Mouse (Mus musculus) E14TG2a.4 (cell line): ENCODE measurements around the gene Ypel1.

ENCODE experiments used
- H3K27me3 ChIP-seq: 2 replicates; pipeline ENCODE4 v1.6.1; 2014; ENCODE audit warnings: low read length, control low read depth; ENCODE audit not compliant: insufficient read depth
- H3K36me3 ChIP-seq: 2 replicates; pipeline ENCODE4 v1.6.1; 2014; ENCODE audit warnings: low read length, control low read depth; ENCODE audit not compliant: insufficient read depth
- H3K4me1 ChIP-seq: replicated peaks from 2 replicates; pipeline ENCODE4 v1.6.1; 2014; ENCODE audit warnings: low read depth, low read length, control low read depth
- H3K4me3 ChIP-seq: replicated peaks from 2 replicates; pipeline ENCODE4 v1.5.1; 2014; ENCODE audit warnings: mild to moderate bottlenecking, low read length
- H3K9me3 ChIP-seq: 2 replicates; pipeline ENCODE4 v1.6.1; 2014; ENCODE audit warnings: low read length, control low read depth
- CTCF ChIP-seq: conservative IDR thresholded peaks from 2 replicates; pipeline ENCODE4 v1.5.1; 2014; ENCODE audit warnings: low read length
- NANOG ChIP-seq: IDR thresholded peaks from 2 replicates; pipeline ENCODE4 v1.6.1; 2014; ENCODE audit warnings: borderline replicate concordance, low read length, mixed read lengths
- POU5F1 ChIP-seq: IDR thresholded peaks from 2 replicates; pipeline ENCODE4 v1.6.1; 2014; ENCODE audit warnings: low read length, borderline replicate concordance

Gene Ypel1

DNA sequence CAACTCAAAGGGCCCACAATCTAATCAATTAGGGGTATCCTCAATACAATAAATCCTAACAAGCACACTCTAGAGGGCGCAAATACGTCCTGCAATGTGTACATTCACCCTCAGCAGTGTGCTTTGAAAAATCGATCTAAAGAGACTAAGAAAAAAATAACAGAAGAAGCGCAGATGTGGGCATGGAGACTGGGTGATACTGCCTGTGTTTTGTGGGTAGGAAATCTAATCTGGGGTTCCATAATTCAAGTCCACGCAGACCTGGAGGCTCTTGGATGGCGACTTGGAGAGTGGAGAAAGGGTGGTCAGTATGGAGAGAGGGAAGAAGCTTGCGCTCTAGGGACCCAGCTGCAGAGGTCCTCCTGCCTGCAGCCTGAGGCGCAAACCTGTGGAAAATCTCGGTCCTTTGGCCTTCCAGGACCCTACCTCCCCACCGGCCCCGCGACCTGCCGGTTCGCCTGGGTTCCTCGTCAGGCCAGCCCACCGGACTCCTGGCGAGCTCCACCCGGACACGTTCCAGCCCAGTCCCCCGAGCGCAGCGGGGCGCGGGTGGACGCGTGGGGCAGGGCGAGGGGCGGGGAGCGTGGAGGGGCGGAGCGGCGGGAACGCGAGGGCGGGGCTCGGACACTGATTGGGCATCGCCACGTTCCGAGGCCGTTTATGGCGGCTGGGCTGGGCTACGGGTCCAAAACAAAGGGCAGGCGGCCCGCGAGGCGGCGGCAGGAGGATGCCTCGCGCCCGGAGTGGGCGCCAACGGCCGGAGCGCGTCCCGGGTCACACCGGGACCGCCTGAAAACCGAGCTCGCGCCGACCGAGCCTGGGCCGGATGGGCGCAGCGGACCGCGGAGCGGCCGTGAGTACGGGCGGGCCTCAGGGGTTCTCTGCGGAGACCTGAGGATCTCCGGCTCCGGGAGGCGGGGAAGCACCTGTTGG is at the start of gene Ypel1:
Gene Ypel1 (plus strand): TSS at position 186 of the 933 bp plus-strand sequence.
- no peaks in the 10 kb centered on the region for H3K9me3 ChIP-seq
- no peak for TF ChIP-seq NANOG
- peak; percentile 20; the same call in 1 of the 2 replicates for TF ChIP-seq CTCF
- H3K27me3 ChIP-seq: peaks cover 7% of the 10 kb centered on the region
- peak within 1 kb of the TSS; percentile 93 for H3K4me3 ChIP-seq
- H3K4me1 ChIP-seq: peaks cover 23% of the 10 kb centered on the region
- peaks cover 9% of the 10 kb centered on the region; the same call in 1 of the 2 replicates for H3K36me3 ChIP-seq

DNA sequence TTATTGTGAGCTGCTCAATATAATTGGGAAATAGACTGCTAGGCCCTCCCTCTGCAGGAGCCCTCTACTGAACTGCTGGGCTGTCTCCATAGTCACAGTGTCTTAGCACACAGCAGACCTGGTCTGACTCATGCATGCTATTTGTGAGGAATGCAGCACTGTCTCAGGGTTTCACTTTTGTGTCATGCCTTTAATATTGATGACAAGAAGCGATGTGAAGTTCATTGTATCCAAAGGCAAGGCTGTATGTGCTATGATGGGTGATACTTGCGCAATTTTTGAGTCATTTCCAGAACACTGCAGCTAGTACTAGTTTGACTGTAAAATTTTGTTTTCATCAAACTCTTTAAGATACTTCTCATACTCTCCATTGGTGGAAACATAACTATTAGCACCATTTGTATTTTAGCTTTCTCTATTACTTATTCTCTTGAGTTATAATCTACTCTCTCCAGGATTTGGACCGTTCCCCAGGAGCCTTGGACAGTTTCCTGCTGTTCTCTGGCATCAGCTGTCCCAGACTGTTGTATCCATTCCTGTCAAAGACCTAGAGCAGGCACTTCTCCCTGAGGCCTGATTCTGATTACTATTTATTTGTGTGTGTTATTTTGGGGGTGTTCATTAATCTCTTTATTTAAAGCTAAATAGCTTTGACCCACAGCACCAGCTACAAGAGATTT is 44.9 kb upstream of the Ypel1 start:
- TF ChIP-seq CTCF (no peak), NANOG (no peak), POU5F1 (no peak)
- no peak overlapping the region for H3K4me3 ChIP-seq
- H3K4me1 ChIP-seq: peaks cover 9% of the 10 kb centered on the region; the same call in 1 of the 2 replicates
- peaks cover 93% of the 10 kb centered on the region for H3K36me3 ChIP-seq
- no peaks in the 10 kb centered on the region for H3K27me3 ChIP-seq
- H3K9me3 ChIP-seq: no peaks in the 10 kb centered on the region

DNA sequence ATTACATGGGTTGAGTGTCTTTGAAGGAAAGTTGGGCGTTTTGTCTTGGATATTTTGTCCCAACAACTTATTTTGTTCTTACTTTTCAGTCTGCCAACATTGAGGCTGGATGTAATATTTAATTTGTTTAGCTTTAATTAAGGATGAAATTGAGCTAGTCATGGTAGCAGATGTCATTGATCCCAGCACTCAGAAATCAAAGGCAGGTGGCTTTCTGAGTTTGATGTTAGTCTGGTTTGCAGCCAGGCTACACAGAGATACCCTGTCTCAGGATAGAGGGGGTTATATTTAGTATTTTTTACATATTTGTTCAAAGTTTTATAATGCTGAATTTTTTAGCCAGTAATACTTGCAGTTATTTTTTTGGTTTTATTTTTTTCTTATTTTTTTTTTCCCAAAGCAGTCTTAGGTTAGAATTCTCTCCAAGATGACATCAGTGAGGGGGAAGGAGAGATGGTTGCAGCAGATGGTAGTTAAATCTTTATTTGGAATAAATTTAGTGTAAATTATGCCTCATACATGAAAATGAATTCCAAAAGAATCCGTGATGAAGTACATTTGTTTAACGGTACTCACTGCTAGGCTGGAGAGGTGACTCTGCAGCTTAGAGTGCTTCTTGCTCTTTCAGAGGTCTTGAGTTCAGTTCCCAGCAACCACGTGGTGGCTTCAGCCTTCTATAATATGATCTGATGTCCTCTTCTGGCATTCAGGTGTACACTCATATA is 39.4 kb upstream of the Ypel1 start:
- no peaks in the 10 kb centered on the region for H3K27me3 ChIP-seq
- H3K9me3 ChIP-seq: no peaks in the 10 kb centered on the region
- H3K36me3 ChIP-seq: peaks cover 93% of the 10 kb centered on the region
- H3K4me1 ChIP-seq: peaks cover 24% of the 10 kb centered on the region
- no peak overlapping the region for H3K4me3 ChIP-seq
- no peak for TF ChIP-seq POU5F1
- TF ChIP-seq CTCF: no peak
- no peak for TF ChIP-seq NANOG

DNA sequence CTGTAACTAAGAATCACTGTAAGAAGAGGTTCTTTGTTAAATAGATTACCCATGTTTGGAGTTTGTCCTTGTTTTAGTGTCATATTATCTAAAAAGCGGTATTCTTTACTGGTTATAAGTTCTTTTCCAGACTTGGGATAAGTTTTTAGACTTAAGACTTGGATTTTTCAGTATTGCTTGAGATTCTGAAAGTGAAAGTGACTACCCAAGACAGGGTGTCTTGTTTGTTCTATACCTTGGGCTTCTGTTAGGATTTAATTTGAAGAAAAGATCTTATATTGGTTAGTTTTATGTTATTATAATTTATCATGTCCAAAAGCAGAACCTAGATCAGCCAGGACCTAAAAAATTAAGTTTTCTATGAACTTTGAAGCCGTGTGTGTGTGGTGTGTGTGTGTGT is 35.7 kb upstream of the Ypel1 start:
- Histone ChIP-seq H3K36me3 (peaks cover 97% of the 10 kb centered on the region), H3K9me3 (no peaks in the 10 kb centered on the region), H3K27me3 (no peaks in the 10 kb centered on the region), H3K4me1 (peaks cover 24% of the 10 kb centered on the region), H3K4me3 (no peak overlapping the region)
- TF ChIP-seq CTCF: no peak
- no peak for TF ChIP-seq NANOG
- TF ChIP-seq POU5F1: no peak

DNA sequence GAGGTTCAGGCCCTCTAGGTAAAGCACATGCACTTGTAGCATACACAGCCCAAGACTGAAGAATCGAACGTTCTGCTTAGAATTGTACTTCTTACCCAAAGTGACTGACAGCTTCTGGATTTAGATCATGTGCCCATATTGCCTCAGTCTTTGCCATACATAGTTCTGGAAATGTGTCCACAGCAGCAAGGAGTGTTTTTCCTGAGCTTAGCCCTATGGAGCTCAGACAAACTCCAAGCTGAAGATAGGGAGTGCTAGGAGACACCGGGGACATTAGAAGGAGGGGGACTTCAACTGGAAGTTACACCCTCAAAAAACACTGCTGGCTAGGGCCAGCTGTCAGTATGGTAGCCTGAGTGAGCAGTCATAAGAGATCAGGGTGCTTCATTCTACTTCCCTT is 28.8 kb upstream of the Ypel1 start:
- H3K36me3 ChIP-seq: peaks cover 98% of the 10 kb centered on the region
- no peak overlapping the region for H3K4me3 ChIP-seq
- no peak for TF ChIP-seq NANOG
- TF ChIP-seq POU5F1: no peak
- no peak for TF ChIP-seq CTCF
- no peaks in the 10 kb centered on the region for H3K9me3 ChIP-seq
- H3K27me3 ChIP-seq: no peaks in the 10 kb centered on the region
- peaks cover 8% of the 10 kb centered on the region for H3K4me1 ChIP-seq

DNA sequence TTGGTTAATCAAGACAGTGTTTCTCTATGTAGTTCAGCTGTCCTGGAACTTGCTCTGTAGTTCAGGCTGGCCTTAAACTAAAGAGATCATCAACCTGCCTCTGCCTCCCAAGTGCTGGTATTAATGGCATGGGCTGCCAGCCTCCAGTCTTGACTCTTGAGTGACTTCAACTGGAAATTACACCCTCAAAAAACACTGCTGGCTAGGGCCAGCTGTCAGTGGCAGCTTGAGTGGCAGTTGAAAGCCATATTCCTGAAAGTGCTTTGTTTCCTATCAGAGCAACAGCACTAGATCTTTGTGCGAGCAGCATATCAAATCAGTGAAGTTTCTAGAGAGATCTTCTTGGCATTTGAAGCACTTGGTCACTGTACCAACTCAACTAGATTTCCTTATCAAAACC is 28.1 kb upstream of the Ypel1 start:
- Histone ChIP-seq H3K9me3 (no peaks in the 10 kb centered on the region), H3K36me3 (peaks cover 98% of the 10 kb centered on the region), H3K27me3 (no peaks in the 10 kb centered on the region), H3K4me3 (no peak overlapping the region), H3K4me1 (peaks cover 8% of the 10 kb centered on the region)
- TF ChIP-seq CTCF (no peak), NANOG (no peak), POU5F1 (no peak)

DNA sequence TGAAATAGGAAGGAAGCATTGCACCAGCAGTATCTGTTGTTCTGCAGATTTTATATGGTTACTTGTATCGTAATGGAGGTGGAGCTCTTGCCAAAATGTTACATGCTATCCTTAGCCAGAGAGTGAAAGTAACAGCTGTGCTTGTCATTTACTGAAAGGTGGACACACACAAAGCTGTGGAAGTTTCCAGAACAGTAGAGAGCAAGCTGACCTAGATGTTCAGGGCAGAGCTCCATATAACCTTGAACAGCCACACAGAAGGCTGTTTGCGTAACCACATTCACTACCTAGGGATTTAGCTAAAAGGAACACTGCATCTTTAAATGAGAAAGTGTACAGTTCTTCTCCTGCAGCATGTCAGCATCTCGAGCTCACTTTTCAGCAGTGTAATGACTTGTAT is 25.2 kb upstream of the Ypel1 start:
- Histone ChIP-seq H3K9me3 (no peaks in the 10 kb centered on the region), H3K4me1 (peaks cover 12% of the 10 kb centered on the region), H3K36me3 (peaks cover 94% of the 10 kb centered on the region), H3K27me3 (no peaks in the 10 kb centered on the region), H3K4me3 (no peak overlapping the region)
- TF ChIP-seq NANOG (no peak), CTCF (no peak), POU5F1 (no peak)

DNA sequence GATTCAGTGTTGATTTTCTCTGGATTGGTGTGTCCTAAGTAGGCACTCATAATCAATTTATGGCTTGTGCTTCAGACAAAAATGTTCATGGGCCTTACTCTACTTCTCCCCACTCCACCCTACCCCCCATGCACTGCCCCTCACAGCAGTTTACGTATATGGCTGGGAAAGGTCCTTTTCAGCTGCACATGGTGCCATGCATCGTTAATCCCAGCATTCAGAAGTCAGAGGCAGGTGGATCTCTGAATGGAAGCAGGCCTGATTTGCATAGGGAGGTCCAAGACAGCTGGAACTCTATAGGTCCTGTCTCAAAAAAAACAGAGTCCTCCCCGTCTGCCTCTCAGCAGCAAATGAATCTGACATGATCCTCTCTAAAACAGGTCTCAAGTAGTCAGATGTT is 24.2 kb upstream of the Ypel1 start:
- TF ChIP-seq POU5F1: no peak
- no peak for TF ChIP-seq CTCF
- TF ChIP-seq NANOG: no peak
- H3K9me3 ChIP-seq: no peaks in the 10 kb centered on the region
- H3K4me1 ChIP-seq: peaks cover 12% of the 10 kb centered on the region
- H3K27me3 ChIP-seq: no peaks in the 10 kb centered on the region
- H3K4me3 ChIP-seq: no peak overlapping the region
- H3K36me3 ChIP-seq: peaks cover 94% of the 10 kb centered on the region
